Mouse (Mus musculus) bone marrow, adult 2 months (tissue): ENCODE data around the gene Ptprn.

ENCODE experiments used
- CTCF ChIP-seq: fragments of 200-500 bp; IDR thresholded peaks from 2 replicates; pipeline ENCODE4 v1.5.1; 2011; ENCODE audit warnings: low read length, control low read depth; ENCODE audit not compliant: control insufficient read depth, insufficient read depth
- POLR2A ChIP-seq: fragments of 200-500 bp; IDR thresholded peaks from 2 replicates; pipeline ENCODE4 v1.6.1; 2011; ENCODE audit warnings: low read depth, mild to moderate bottlenecking, control low read depth, low read length, borderline replicate concordance; ENCODE audit not compliant: control insufficient read depth

GRCm38 (mm10) chr1:75247071-75247930, 17.0 kb downstream of the Ptprn start:
- TF ChIP-seq CTCF (no peak), POLR2A (no peak)
